ENCODE assay signal across 9 mouse cellular contexts in the genomic region with DNA sequence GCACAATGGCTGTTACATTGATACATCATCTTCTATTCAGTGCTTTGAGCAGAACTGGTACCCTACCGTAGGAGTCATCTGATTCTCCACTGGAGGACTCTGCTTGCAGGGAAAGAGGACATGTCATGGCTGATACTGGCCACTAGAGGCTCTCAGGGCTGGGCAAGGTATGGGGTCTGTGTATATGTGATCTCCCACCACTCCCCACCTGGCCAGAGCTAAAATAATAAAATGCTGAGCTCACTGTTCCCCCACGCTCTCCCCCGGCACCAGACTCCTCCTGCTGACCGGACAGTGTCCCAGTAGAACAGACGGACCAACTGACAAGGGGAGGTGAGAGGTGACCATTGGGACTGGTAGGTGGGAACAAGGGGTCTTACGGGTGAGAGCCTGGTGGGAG. TPM values are rescaled to one million over a fixed set of nuclear protein-coding genes. Genes with fewer than 3 reads are reported as not detected.
DNase-seq lines count a peak whose midpoint lies in the region; ATAC-seq and TF ChIP-seq lines count a peak whose summit lies in the region.
"Had no signal": no experiment of that assay in that cellular context is flagged by ENCODE, and none has a peak within 500 bp of the region (broad histone marks: within the 10 kb centered on the region; RNA-seq: fewer than 3 reads in every experiment).

Tmod4 (plus strand) TSS at position 231 of the 400 bp plus-strand sequence.

- WGBS in limb, embryonic 10.5 days: 65% methylated on average over 6 of the region's 6 CpGs
- WGBS in stomach, embryonic 14.5 days: 51% methylated on average over 6 of the region's 6 CpGs

- H3K4me1 ChIP-seq in MEL (ENCODE audit: control insufficient read depth in 1 of 2, insufficient read depth in 2 of 2, low read length in 2 of 2): no peaks in the 10 kb centered on the region
- peaks cover 12% of the 10 kb centered on the region for H3K4me1 ChIP-seq in limb, embryonic 10.5 days
- peaks cover 5% of the 10 kb centered on the region; the same call in 1 of the 2 replicates for H3K4me1 ChIP-seq in stomach, embryonic 14.5 days (ENCODE audit: control insufficient read depth, insufficient read depth, low read length)

- peak; percentile 74 to 96 (median 75) for TF ChIP-seq CTCF in MEL (IDR thresholded peaks at IDR 0.05 in 2 of 3, conservative IDR thresholded peaks at IDR 0.05 in 1 of 3; ENCODE audit: control insufficient read depth in 1 of 3, insufficient read depth in 1 of 3, low read depth in 2 of 3, low read length in 3 of 3, poor library complexity in 1 of 3, severe bottlenecking in 1 of 3)

- TF ChIP-seq RAD21 in MEL (IDR thresholded peaks at IDR 0.05; ENCODE audit: low read depth, low read length): peak; percentile 22

- no peaks in the 10 kb centered on the region for H3K27me3 ChIP-seq in MEL (ENCODE audit: control insufficient read depth in 1 of 2, insufficient read depth in 2 of 2, low read length in 2 of 2)
- H3K27me3 ChIP-seq in limb, embryonic 10.5 days (ENCODE audit: low read depth, poor library complexity, severe bottlenecking): no peaks in the 10 kb centered on the region
- no peaks in the 10 kb centered on the region for H3K27me3 ChIP-seq in stomach, embryonic 14.5 days (ENCODE audit: control insufficient read depth, insufficient read depth, low read length)
- H3K27me3 ChIP-seq: liver, embryonic 13.5 days had no signal

- intact Hi-C loops in gastrocnemius, postnatal 14 days (cut with DNase I; ENCODE audit: low total_unique reads): no loop called here

- H3K9ac ChIP-seq in MEL (ENCODE audit: control insufficient read depth, low read depth, low read length, poor library complexity, severe bottlenecking): no peak within 1 kb of the TSS
- H3K9ac ChIP-seq in stomach, embryonic 14.5 days (replicated peaks; ENCODE audit: low read depth, low read length): no peak within 1 kb of the TSS
- H3K9ac ChIP-seq: liver, embryonic 13.5 days had no signal

- no peak within 1 kb of the TSS for H3K4me3 ChIP-seq in MEL (ENCODE audit: control insufficient read depth in 1 of 2, insufficient read depth in 1 of 2, low read depth in 2 of 2, low read length in 2 of 2)
- no peak within 1 kb of the TSS for H3K4me3 ChIP-seq in limb, embryonic 10.5 days
- H3K4me3 ChIP-seq in stomach, embryonic 14.5 days (ENCODE audit: low read depth, low read length): no peak within 1 kb of the TSS
- H3K4me3 ChIP-seq: liver, embryonic 13.5 days had no signal

- peak; percentile 37 for DNase-seq in embryo, embryonic 10 days (ENCODE audit: low spot score)
- DNase-seq in embryo, embryonic 9.5 days (ENCODE audit: extremely low spot score): no peak
- peak; percentile 66 for DNase-seq in MEL (ENCODE audit: low read depth, low spot score)
- DNase-seq in gastrocnemius, postnatal 14 days: peak; percentile 59
- DNase-seq in limb, embryonic 10.5 days (ENCODE audit: low spot score): no peak
- no peak for DNase-seq in right cerebral cortex, postnatal 10 days (ENCODE audit: low spot score in 2 of 2)
- DNase-seq in ovary, postnatal 36 days (ENCODE audit: low spot score): no peak
- DNase-seq: liver, embryonic 13.5 days had no signal

- no peaks in the 10 kb centered on the region for H3K79me2 ChIP-seq in MEL (ENCODE audit: control insufficient read depth, insufficient read depth, low read length, poor library complexity)

- TF ChIP-seq POLR2A in MEL (IDR thresholded peaks at IDR 0.05; ENCODE audit: control insufficient read depth in 1 of 2, insufficient read depth in 1 of 2, low read depth in 1 of 2, low read length in 2 of 2, poor library complexity in 1 of 2): no peak

- TF ChIP-seq EP300 in MEL (IDR thresholded peaks at IDR 0.05; ENCODE audit: low read depth in 1 of 2, low read length in 2 of 2): no peak

- ATAC-seq in stomach, embryonic 14.5 days (ENCODE audit: insufficient number of reproducible peaks, insufficient read depth, low FRiP score, low read depth): peak; percentile 39; the same call in 1 of the 2 replicates

- no peak within 1 kb of the TSS for H3K27ac ChIP-seq in MEL (ENCODE audit: control insufficient read depth, low read depth, low read length)
- H3K27ac ChIP-seq in limb, embryonic 10.5 days: peak within 1 kb of the TSS; percentile 25; the same call in 1 of the 2 replicates
- H3K27ac ChIP-seq in stomach, embryonic 14.5 days (ENCODE audit: low read length): no peak within 1 kb of the TSS; the same call in 1 of the 2 replicates
- H3K27ac ChIP-seq: liver, embryonic 13.5 days had no signal

- H3K4me2 ChIP-seq in stomach, embryonic 14.5 days (replicated peaks; ENCODE audit: low read depth, low read length): no peak within 1 kb of the TSS
- H3K4me2 ChIP-seq: liver, embryonic 13.5 days had no signal

- H3K9me3 ChIP-seq in MEL (replicated peaks; ENCODE audit: insufficient read depth, low read length): no peaks in the 10 kb centered on the region
- H3K9me3 ChIP-seq in limb, embryonic 10.5 days (replicated peaks): no peaks in the 10 kb centered on the region
- no peaks in the 10 kb centered on the region for H3K9me3 ChIP-seq in stomach, embryonic 14.5 days (ENCODE audit: control insufficient read depth, low read depth, low read length)
- H3K9me3 ChIP-seq: liver, embryonic 13.5 days had no signal

- H3K36me3 ChIP-seq in MEL (ENCODE audit: control insufficient read depth in 1 of 2, insufficient read depth in 2 of 2, low read length in 2 of 2): peaks cover 0 to 18% of the 10 kb centered on the region in 2 experiments; a peak in 2 of 4 replicates
- H3K36me3 ChIP-seq in limb, embryonic 10.5 days: peaks cover 79% of the 10 kb centered on the region
- H3K36me3 ChIP-seq in stomach, embryonic 14.5 days (ENCODE audit: control insufficient read depth, insufficient read depth, low read length): peaks cover 33% of the 10 kb centered on the region

TF ChIP-seq in MEL, 35 proteins besides CTCF, POLR2A, EP300 and RAD21:
- TF ChIP-seq ELF1 (IDR thresholded peaks at IDR 0.05; ENCODE audit: low read depth, low read length): no peak
- no peak for TF ChIP-seq CHD1 (IDR thresholded peaks at IDR 0.05; ENCODE audit: low read depth, low read length)
- peak; percentile 48 for TF ChIP-seq SMC3 (IDR thresholded peaks at IDR 0.05; ENCODE audit: low read depth, low read length)
- TF ChIP-seq POLR2AphosphoS2 (IDR thresholded peaks at IDR 0.05; ENCODE audit: low read length): 0 out of 2 replicates have a peak, but pooled peaks have one; percentile 27
- no peak for TF ChIP-seq MYC (IDR thresholded peaks at IDR 0.05; ENCODE audit: low read depth, low read length)
- no peak for TF ChIP-seq MAX (IDR thresholded peaks at IDR 0.05; ENCODE audit: low read length)
- 0 out of 2 replicates have a peak, but pooled peaks have one; percentile 17 for TF ChIP-seq ZNF384 (IDR thresholded peaks at IDR 0.05; ENCODE audit: low read depth, low read length)

RNA-seq across cellular contexts. Expression of gene Tmod4, which starts in this region (rescaled TPM):
- 1.6 and 3.1 TPM in 2 replicates for total RNA-seq in MEL (2012; rRNA removed)
- 1 to 10 TPM in 1 of 2 experiments, not detected in 1; 5.4 TPM for polyA plus RNA-seq in MEL (2012; ENCODE audit: insufficient read depth in 1 of 2, insufficient read length in 2 of 2, low read depth in 1 of 2, low replicate concordance in 2 of 2, missing spikeins in 1 of 2)
- 100 to 1,000 TPM; 511 to 517 TPM for total RNA-seq in gastrocnemius, postnatal 14 days (2021)
- polyA plus RNA-seq in limb, embryonic 10.5 days (2016; fragmentation: Nextera tagmentation; extraction: Ambion mirVana): 1.2 and 1.4 TPM in 2 replicates
- 0.83 and 1.8 TPM in 2 replicates for polyA plus RNA-seq in stomach, embryonic 14.5 days (2014; fragmentation: Nextera tagmentation; extraction: Ambion mirVana)

Comparison
In these comparisons a context has a peak if more than half of its experiments do, and no peak if none do; other contexts are left out.
1. RNA of gene Tmod4 (total RNA-seq): 511 to 517 TPM in gastrocnemius, postnatal 14 days; 1.6 to 3.1 TPM in MEL; every median in the first group is over 100 times any median in the second.
2. DNase-seq: peak in embryo, embryonic 10 days (single experiment), MEL (single experiment) and gastrocnemius, postnatal 14 days (single experiment); none in embryo, embryonic 9.5 days (single experiment), limb, embryonic 10.5 days (single experiment), right cerebral cortex, postnatal 10 days (0 of 2) and ovary, postnatal 36 days (single experiment).